Mouse (Mus musculus) heart, adult 2 months (tissue): ENCODE results near the gene Slc4a4. TPM values are rescaled to one million over a fixed set of nuclear protein-coding genes. Genes with fewer than 3 reads are reported as not detected.

Source experiments
- DNase-seq, 2 experiments: peaks; one replicate each; pipeline ENCODE4 v3.0.0; 2021
- H3K27ac ChIP-seq: fragments of 200-600 bp; 2 replicates; pipeline ENCODE4 v1.8.1; 2022
- H3K27me3 ChIP-seq: fragments of 200-500 bp; 2 replicates; pipeline ENCODE4 v1.6.1; 2012; ENCODE audit warnings: mild to moderate bottlenecking, low read length, inconsistent platforms, mixed read lengths; ENCODE audit not compliant: control insufficient read depth, insufficient read depth
- H3K36me3 ChIP-seq: fragments of 200-500 bp; 2 replicates; pipeline ENCODE4 v1.6.1; 2012; ENCODE audit warnings: low read length, inconsistent platforms; ENCODE audit not compliant: control insufficient read depth, insufficient read depth
- H3K4me1 ChIP-seq: fragments of 200-500 bp; 2 replicates; pipeline ENCODE4 v1.6.1; 2011; ENCODE audit warnings: low read length; ENCODE audit not compliant: control insufficient read depth, insufficient read depth
- H3K4me3 ChIP-seq: fragments of 200-600 bp; 2 replicates; pipeline ENCODE4 v1.8.1; 2022
- H3K79me2 ChIP-seq: fragments of 200-500 bp; replicated peaks from 2 replicates; pipeline ENCODE4 v1.6.1; 2012; ENCODE audit warnings: mild to moderate bottlenecking, inconsistent platforms, low read length, moderate library complexity, mixed read lengths; ENCODE audit not compliant: control insufficient read depth, insufficient read depth
- H3K9ac ChIP-seq: fragments of 200-500 bp; 2 replicates; pipeline ENCODE4 v1.6.1; 2012; ENCODE audit warnings: low read depth, mild to moderate bottlenecking, control low read depth, inconsistent platforms, low read length, mixed read lengths
- CTCF ChIP-seq: fragments of 200-600 bp; IDR thresholded peaks from 2 replicates; pipeline ENCODE4 v1.8.1; 2022; ENCODE audit warnings: antibody characterized with exemption, mild to moderate bottlenecking, moderate library complexity
- EP300 ChIP-seq: fragments of 200-500 bp; IDR thresholded peaks from 2 replicates; pipeline ENCODE4 v1.6.1; 2011; ENCODE audit warnings: low read depth, low read length, control low read depth; ENCODE audit not compliant: insufficient read depth
- POLR2A ChIP-seq: fragments of 200-500 bp; IDR thresholded peaks from 2 replicates; pipeline ENCODE4 v1.6.1; 2011; ENCODE audit warnings: mild to moderate bottlenecking, low read depth, low read length, control low read depth; ENCODE audit not compliant: insufficient read depth
- WGBS: fragments of 180-500 bp; shearing (Covaris S2); methylation state at CpG from one replicate; pipeline ENCODE4 v1.1.7; 2018; 5-methylcytosine and 5-hydroxymethylcytosine counted together
- intact Hi-C: fragments of 180-260 bp; cut with DNase I; formaldehyde crosslinking; loops from one replicate; pipeline ENCODE4 v1.15.1; 2025
- polyA plus RNA-seq: library from polyadenylated mRNA; depleted of rRNA; stranded (reverse); fragments of >200 nt; gene quantifications from 2 replicates; pipeline ENCODE4 v1.2.3, GENCODE M21; 2012
- total RNA-seq, 2 experiments: library from RNA; stranded (reverse); gene quantifications; 2 replicates each; pipeline ENCODE4 v1.2.3; 2021

Slc4a4 gene
- total and polyA plus RNA-seq, 3 experiments = 4.9 to 25.5 (median 19.4) TPM

GRCm38 (mm10) chr5:89146276-89146675 is 259.7 kb downstream of the Slc4a4 start:
- H3K4me1 ChIP-seq = no peaks in the 10 kb centered on the region
- intact Hi-C loops = no loop called here

GRCm38 (mm10) chr5:89147282-89147790 is 260.7 kb downstream of the Slc4a4 start:
- TF ChIP-seq EP300 = no peak
- no peak for TF ChIP-seq POLR2A
- TF ChIP-seq CTCF = no peak
- no peaks in the 10 kb centered on the region for H3K27me3 ChIP-seq
- DNase-seq = no peak
- no peaks in the 10 kb centered on the region for H3K79me2 ChIP-seq
- intact Hi-C loops = no loop called here
- no peaks in the 10 kb centered on the region for H3K4me1 ChIP-seq
- H3K4me3 ChIP-seq = no peak overlapping the region
- 56% methylated on average over 13 of the region's 13 CpGs for whole genome bisulfite sequencing
- no peak overlapping the region for H3K9ac ChIP-seq
- peaks cover 5% of the 10 kb centered on the region; the same call in 1 of the 2 replicates for H3K36me3 ChIP-seq
- H3K27ac ChIP-seq = no peak overlapping the region

More at GRCm38 (mm10) chr5:89146276-89146675, 259.7 kb downstream of the Slc4a4 start:
- H3K4me3 ChIP-seq = no peak overlapping the region
- DNase-seq = no peak
- H3K36me3 ChIP-seq = peaks cover 5% of the 10 kb centered on the region; the same call in 1 of the 2 replicates
- WGBS = 76% methylated on average over 2 of the region's 2 CpGs
- H3K9ac ChIP-seq = no peak overlapping the region
- TF ChIP-seq POLR2A (no peak), CTCF (no peak), EP300 (no peak)
- H3K79me2 ChIP-seq = no peaks in the 10 kb centered on the region
- H3K27me3 ChIP-seq = no peaks in the 10 kb centered on the region
- no peak overlapping the region for H3K27ac ChIP-seq

DNA sequence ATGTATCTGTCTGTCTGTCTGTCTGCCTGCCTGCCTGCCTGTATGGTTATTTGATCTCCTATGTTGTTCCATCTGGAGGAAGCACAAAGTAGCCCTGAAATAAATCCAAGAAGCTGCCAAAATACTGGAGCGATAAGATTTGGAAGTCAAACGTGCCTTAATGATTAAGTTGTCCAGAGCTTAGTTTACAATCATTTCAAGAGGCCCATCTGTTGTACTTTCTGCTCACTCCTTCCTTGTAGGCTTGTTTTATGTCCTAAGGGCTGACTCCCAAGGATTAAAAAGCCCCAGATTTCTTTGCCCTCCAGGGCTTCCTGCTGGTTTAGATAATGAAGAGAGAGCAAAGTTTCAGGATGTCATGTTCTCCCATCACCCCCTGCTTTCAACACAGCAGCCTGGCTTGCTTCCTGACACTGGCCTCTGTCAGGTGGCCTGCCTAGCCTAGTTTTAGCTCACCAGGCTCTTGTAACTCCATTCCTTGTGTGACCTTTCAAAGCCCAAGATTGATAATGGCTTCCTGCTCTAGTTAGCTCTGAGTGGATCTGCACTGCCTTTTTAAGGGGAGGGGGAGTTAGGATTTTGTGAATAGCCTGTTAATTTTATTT is 262.9 kb downstream of the Slc4a4 start:
- Histone ChIP-seq H3K36me3 (peaks cover 5% of the 10 kb centered on the region; the same call in 1 of the 2 replicates), H3K4me1 (no peaks in the 10 kb centered on the region), H3K4me3 (no peak overlapping the region), H3K27ac (peak overlapping the region; percentile 66), H3K79me2 (no peaks in the 10 kb centered on the region), H3K9ac (no peak overlapping the region), H3K27me3 (no peaks in the 10 kb centered on the region)
- 5% methylated on average over 2 of the region's 2 CpGs for WGBS
- intact Hi-C loops = no loop called here
- DNase-seq = peak; percentile 29 to 50
- TF ChIP-seq EP300 (peak; percentile 87), CTCF (no peak)

DNA sequence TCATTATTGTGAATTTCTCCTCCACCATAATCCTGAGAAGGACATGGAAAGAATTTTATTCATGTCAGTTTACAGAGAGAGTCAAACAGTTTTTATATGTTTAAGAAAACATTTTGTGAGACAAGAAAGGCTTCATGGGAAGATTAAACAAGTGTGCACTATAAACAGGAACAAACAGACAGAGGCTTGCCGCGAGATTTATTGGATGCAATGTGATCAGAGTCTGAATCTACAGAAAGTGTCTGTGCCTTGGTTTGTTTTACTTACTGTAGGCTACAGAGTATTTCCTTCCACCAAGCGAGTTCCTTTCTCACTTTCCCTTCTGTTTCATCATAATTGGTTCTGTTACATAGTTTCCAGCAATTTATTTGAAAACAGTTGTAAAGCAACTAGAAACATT is 264.5 kb downstream of the Slc4a4 start:
- Histone ChIP-seq H3K27me3 (no peaks in the 10 kb centered on the region), H3K4me1 (no peaks in the 10 kb centered on the region), H3K79me2 (no peaks in the 10 kb centered on the region), H3K4me3 (no peak overlapping the region), H3K36me3 (peaks cover 5% of the 10 kb centered on the region; the same call in 1 of the 2 replicates), H3K9ac (no peak overlapping the region), H3K27ac (no peak overlapping the region)
- 74% methylated on average over 3 of the region's 3 CpGs for WGBS
- intact Hi-C loops = no loop called here
- TF ChIP-seq EP300 = no peak
- no peak for TF ChIP-seq POLR2A
- no peak for TF ChIP-seq CTCF
- DNase-seq = no peak

- TF ChIP-seq CTCF = no peak
- no peak for TF ChIP-seq POLR2A
- TF ChIP-seq EP300 = no peak
- Histone ChIP-seq H3K27ac (no peak overlapping the region), H3K9ac (no peak overlapping the region), H3K79me2 (no peaks in the 10 kb centered on the region), H3K27me3 (no peaks in the 10 kb centered on the region), H3K36me3 (no peaks in the 10 kb centered on the region), H3K4me3 (no peak overlapping the region), H3K4me1 (no peaks in the 10 kb centered on the region)
- intact Hi-C loops = no loop called here
- DNase-seq = no peak
- 86% methylated on average over 2 of the region's 2 CpGs for WGBS
Measured at GRCm38 (mm10) chr5:89171025-89171718, 284.6 kb downstream of the Slc4a4 start.

DNA sequence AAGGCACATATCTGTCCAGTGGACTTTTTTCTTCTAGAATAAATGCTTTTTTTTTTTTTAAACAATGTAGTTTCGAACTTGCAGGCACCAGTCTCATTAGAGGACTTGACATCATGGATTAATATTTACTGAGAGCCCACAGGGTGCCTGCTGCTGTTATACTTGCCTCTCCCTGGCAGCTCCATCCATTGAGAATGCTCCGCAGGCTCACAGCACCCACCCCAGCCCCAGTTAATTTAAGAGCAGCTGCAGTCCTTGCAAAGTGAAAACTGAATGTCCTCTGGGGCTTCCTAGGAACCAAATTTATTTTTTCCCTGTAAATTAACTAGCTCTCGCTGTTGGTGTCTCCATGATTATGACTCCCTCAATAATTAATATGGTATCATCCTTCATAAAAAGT is 303.4 kb downstream of the Slc4a4 start:
- 77% methylated on average over 3 of the region's 3 CpGs for WGBS
- Histone ChIP-seq H3K79me2 (no peaks in the 10 kb centered on the region), H3K36me3 (no peaks in the 10 kb centered on the region), H3K27me3 (no peaks in the 10 kb centered on the region), H3K9ac (no peak overlapping the region), H3K27ac (no peak overlapping the region), H3K4me3 (no peak overlapping the region), H3K4me1 (no peaks in the 10 kb centered on the region)
- DNase-seq = no peak
- intact Hi-C loops = no loop called here
- TF ChIP-seq POLR2A (no peak), EP300 (no peak), CTCF (no peak)
